Mouse (Mus musculus): ENCODE data around the gene Plcb4. TPM values are rescaled to one million over a fixed set of nuclear protein-coding genes. Genes with fewer than 3 reads are reported as not detected.

Plcb4 gene
- total RNA-seq, 1 experiment, result 24.0 TPM

GRCm38 (mm10) chr2:135833743-135834142 is 174.9 kb downstream of the Plcb4 start:
- in situ Hi-C loops (cut with MboI; ENCODE audit: low sequenced_read_pairs in 2 of 2, unreplicated experiment in 2 of 2), result no loop called here
- no peak overlapping the region for H3K27ac ChIP-seq (ENCODE audit: insufficient read depth, low read depth, low read length, poor library complexity, severe bottlenecking)
- no peak for DNase-seq (ENCODE audit: low read depth, low spot score)
- TF ChIP-seq MAFK (IDR thresholded peaks at IDR 0.05; ENCODE audit: insufficient read depth, low read depth, low read length), result no peak
- TF ChIP-seq CHD2 (IDR thresholded peaks at IDR 0.05; ENCODE audit: low read depth, low read length), result no peak
- no peak for TF ChIP-seq ZC3H11A (IDR thresholded peaks at IDR 0.05; ENCODE audit: borderline replicate concordance, low read depth, low read length)
- TF ChIP-seq ZNF384 (IDR thresholded peaks at IDR 0.05; ENCODE audit: low read depth, low read length), result no peak
- TF ChIP-seq HCFC1 (IDR thresholded peaks at IDR 0.05; ENCODE audit: borderline replicate concordance, insufficient read depth, low read length), result no peak
- peaks cover 0 to 2% of the 10 kb centered on the region in 2 experiments; a peak in 1 of 4 replicates for H3K4me1 ChIP-seq (ENCODE audit: control insufficient read depth in 2 of 2, insufficient read depth in 2 of 2, low read length in 2 of 2, poor library complexity in 1 of 2)
- no peaks in the 10 kb centered on the region for H3K36me3 ChIP-seq (ENCODE audit: control insufficient read depth, insufficient read depth, low read length, poor library complexity, severe bottlenecking)
- no peak overlapping the region for H3K4me3 ChIP-seq (ENCODE audit: insufficient read depth in 1 of 2, low read depth in 1 of 2, low read length in 2 of 2, poor library complexity in 1 of 2, severe bottlenecking in 1 of 2)
- H3K9me3 ChIP-seq (ENCODE audit: control insufficient read depth, insufficient read depth, low read depth, low read length), result no peaks in the 10 kb centered on the region
- no peak overlapping the region for H3K9ac ChIP-seq (ENCODE audit: insufficient read depth, low read depth, low read length, poor library complexity, severe bottlenecking)

DNA sequence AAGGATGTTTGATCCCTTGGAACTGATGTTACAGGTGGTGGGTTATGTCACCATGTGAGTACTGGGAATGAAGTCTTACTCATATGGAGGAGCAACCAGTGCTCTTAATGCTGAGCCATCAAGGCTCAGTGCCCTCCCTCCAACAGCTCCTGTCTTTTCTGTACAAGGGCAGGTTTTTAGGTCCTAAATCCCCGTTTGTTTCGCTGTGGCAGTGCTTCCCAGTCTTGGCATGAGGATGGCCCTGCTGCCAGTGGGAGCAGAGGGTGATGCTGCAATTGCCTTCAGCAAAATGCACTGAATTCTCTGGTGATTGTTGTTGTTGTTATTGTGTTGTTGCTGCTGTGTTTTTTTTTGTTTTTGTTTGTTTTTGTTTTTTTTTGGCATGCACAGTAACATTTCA is 175.6 kb downstream of the Plcb4 start:
- DNase-seq (ENCODE audit: low read depth, low spot score), result no peak
- H3K4me3 ChIP-seq (ENCODE audit: insufficient read depth in 1 of 2, low read depth in 1 of 2, low read length in 2 of 2, poor library complexity in 1 of 2, severe bottlenecking in 1 of 2), result no peak overlapping the region
- TF ChIP-seq HCFC1 (IDR thresholded peaks at IDR 0.05; ENCODE audit: borderline replicate concordance, insufficient read depth, low read length) (no peak), ZC3H11A (IDR thresholded peaks at IDR 0.05; ENCODE audit: borderline replicate concordance, low read depth, low read length) (no peak), ZNF384 (IDR thresholded peaks at IDR 0.05; ENCODE audit: low read depth, low read length) (no peak), CHD2 (IDR thresholded peaks at IDR 0.05; ENCODE audit: low read depth, low read length) (no peak), MAFK (IDR thresholded peaks at IDR 0.05; ENCODE audit: insufficient read depth, low read depth, low read length) (no peak)
- no peak overlapping the region for H3K27ac ChIP-seq (ENCODE audit: insufficient read depth, low read depth, low read length, poor library complexity, severe bottlenecking)
- no peaks in the 10 kb centered on the region for H3K4me1 ChIP-seq (ENCODE audit: control insufficient read depth in 2 of 2, insufficient read depth in 2 of 2, low read length in 2 of 2, poor library complexity in 1 of 2)
- in situ Hi-C loops (cut with MboI; ENCODE audit: low sequenced_read_pairs in 2 of 2, unreplicated experiment in 2 of 2), result no loop called here
- H3K36me3 ChIP-seq (ENCODE audit: control insufficient read depth, insufficient read depth, low read length, poor library complexity, severe bottlenecking), result no peaks in the 10 kb centered on the region
- no peak overlapping the region for H3K9ac ChIP-seq (ENCODE audit: insufficient read depth, low read depth, low read length, poor library complexity, severe bottlenecking)
- no peaks in the 10 kb centered on the region for H3K9me3 ChIP-seq (ENCODE audit: control insufficient read depth, insufficient read depth, low read depth, low read length)

GRCm38 (mm10) chr2:135835911-135836310 is 177.1 kb downstream of the Plcb4 start:
- H3K4me3 ChIP-seq (ENCODE audit: insufficient read depth in 1 of 2, low read depth in 1 of 2, low read length in 2 of 2, poor library complexity in 1 of 2, severe bottlenecking in 1 of 2), result no peak overlapping the region
- DNase-seq (ENCODE audit: low read depth, low spot score), result no peak
- in situ Hi-C loops (cut with MboI; ENCODE audit: low sequenced_read_pairs in 2 of 2, unreplicated experiment in 2 of 2), result no loop called here
- no peak overlapping the region for H3K27ac ChIP-seq (ENCODE audit: insufficient read depth, low read depth, low read length, poor library complexity, severe bottlenecking)
- H3K36me3 ChIP-seq (ENCODE audit: control insufficient read depth, insufficient read depth, low read length, poor library complexity, severe bottlenecking), result no peaks in the 10 kb centered on the region
- no peak overlapping the region for H3K9ac ChIP-seq (ENCODE audit: insufficient read depth, low read depth, low read length, poor library complexity, severe bottlenecking)
- no peaks in the 10 kb centered on the region for H3K4me1 ChIP-seq (ENCODE audit: control insufficient read depth in 2 of 2, insufficient read depth in 2 of 2, low read length in 2 of 2, poor library complexity in 1 of 2)
- TF ChIP-seq CHD2 (IDR thresholded peaks at IDR 0.05; ENCODE audit: low read depth, low read length), result no peak
- no peak for TF ChIP-seq ZC3H11A (IDR thresholded peaks at IDR 0.05; ENCODE audit: borderline replicate concordance, low read depth, low read length)
- TF ChIP-seq MAFK (IDR thresholded peaks at IDR 0.05; ENCODE audit: insufficient read depth, low read depth, low read length), result no peak
- no peak for TF ChIP-seq ZNF384 (IDR thresholded peaks at IDR 0.05; ENCODE audit: low read depth, low read length)
- no peak for TF ChIP-seq HCFC1 (IDR thresholded peaks at IDR 0.05; ENCODE audit: borderline replicate concordance, insufficient read depth, low read length)
- no peaks in the 10 kb centered on the region for H3K9me3 ChIP-seq (ENCODE audit: control insufficient read depth, insufficient read depth, low read depth, low read length)

- no peak overlapping the region for H3K9ac ChIP-seq (ENCODE audit: insufficient read depth, low read depth, low read length, poor library complexity, severe bottlenecking)
- TF ChIP-seq HCFC1 (IDR thresholded peaks at IDR 0.05; ENCODE audit: borderline replicate concordance, insufficient read depth, low read length) (no peak), ZNF384 (IDR thresholded peaks at IDR 0.05; ENCODE audit: low read depth, low read length) (no peak), ZC3H11A (IDR thresholded peaks at IDR 0.05; ENCODE audit: borderline replicate concordance, low read depth, low read length) (no peak), CHD2 (IDR thresholded peaks at IDR 0.05; ENCODE audit: low read depth, low read length) (no peak)
- H3K4me1 ChIP-seq (ENCODE audit: control insufficient read depth in 2 of 2, insufficient read depth in 2 of 2, low read length in 2 of 2, poor library complexity in 1 of 2), result no peaks in the 10 kb centered on the region
- no peaks in the 10 kb centered on the region for H3K9me3 ChIP-seq (ENCODE audit: control insufficient read depth, insufficient read depth, low read depth, low read length)
- H3K27ac ChIP-seq (ENCODE audit: insufficient read depth, low read depth, low read length, poor library complexity, severe bottlenecking), result no peak overlapping the region
- in situ Hi-C loops (cut with MboI; ENCODE audit: low sequenced_read_pairs in 2 of 2, unreplicated experiment in 2 of 2), result no loop called here
- no peak for DNase-seq (ENCODE audit: low read depth, low spot score)
- H3K4me3 ChIP-seq (ENCODE audit: insufficient read depth in 1 of 2, low read depth in 1 of 2, low read length in 2 of 2, poor library complexity in 1 of 2, severe bottlenecking in 1 of 2), result no peak overlapping the region
- no peaks in the 10 kb centered on the region for H3K36me3 ChIP-seq (ENCODE audit: control insufficient read depth, insufficient read depth, low read length, poor library complexity, severe bottlenecking)
These were observed 177.6 kb downstream of the Plcb4 start for GRCm38 (mm10) chr2:135836426-135836825.

- in situ Hi-C loops (cut with MboI; ENCODE audit: low sequenced_read_pairs in 2 of 2, unreplicated experiment in 2 of 2), result no loop called here
- Histone ChIP-seq H3K9ac (ENCODE audit: insufficient read depth, low read depth, low read length, poor library complexity, severe bottlenecking) (no peak overlapping the region), H3K4me3 (ENCODE audit: insufficient read depth in 1 of 2, low read depth in 1 of 2, low read length in 2 of 2, poor library complexity in 1 of 2, severe bottlenecking in 1 of 2) (no peak overlapping the region), H3K4me1 (ENCODE audit: control insufficient read depth in 2 of 2, insufficient read depth in 2 of 2, low read length in 2 of 2, poor library complexity in 1 of 2) (no peaks in the 10 kb centered on the region), H3K27ac (ENCODE audit: insufficient read depth, low read depth, low read length, poor library complexity, severe bottlenecking) (no peak overlapping the region), H3K9me3 (ENCODE audit: control insufficient read depth, insufficient read depth, low read depth, low read length) (no peaks in the 10 kb centered on the region), H3K36me3 (ENCODE audit: control insufficient read depth, insufficient read depth, low read length, poor library complexity, severe bottlenecking) (no peaks in the 10 kb centered on the region)
- no peak for TF ChIP-seq HCFC1 (IDR thresholded peaks at IDR 0.05; ENCODE audit: borderline replicate concordance, insufficient read depth, low read length)
- TF ChIP-seq MAFK (IDR thresholded peaks at IDR 0.05; ENCODE audit: insufficient read depth, low read depth, low read length), result no peak
- TF ChIP-seq ZC3H11A (IDR thresholded peaks at IDR 0.05; ENCODE audit: borderline replicate concordance, low read depth, low read length), result no peak
- DNase-seq (ENCODE audit: low read depth, low spot score), result no peak
These were observed 178.9 kb downstream of the Plcb4 start for GRCm38 (mm10) chr2:135837730-135838129.
